12 mouse cellular contexts compared by ENCODE assay signal in genomic region chr3:60320213-60320936, GRCm38 (mm10).
DNase-seq lines count a peak whose midpoint lies in the region; ATAC-seq and TF ChIP-seq lines count a peak whose summit lies in the region.
"Had no signal": no experiment of that assay in that cellular context is flagged by ENCODE, and none has a peak within 500 bp of the region (broad histone marks: within the 10 kb centered on the region; RNA-seq: fewer than 3 reads in every experiment).

No protein-coding gene starts in this region.

- peak; percentile 48 for TF ChIP-seq CTCF in intestine, postnatal 0 days (IDR thresholded peaks at IDR 0.05; ENCODE audit: low read depth)

- no peaks in the 10 kb centered on the region for H3K27me3 ChIP-seq in kidney, embryonic 14.5 days (ENCODE audit: control insufficient read depth, insufficient read depth, low read length)
- H3K27me3 ChIP-seq in intestine, postnatal 0 days (replicated peaks; ENCODE audit: control insufficient read depth, insufficient read depth, low read length), result no peaks in the 10 kb centered on the region
- H3K27me3 ChIP-seq in midbrain, embryonic 10.5 days (ENCODE audit: low read depth, poor library complexity, severe bottlenecking), result no peaks in the 10 kb centered on the region
- H3K27me3 ChIP-seq: stomach, embryonic 15.5 days had no signal

- H3K9me3 ChIP-seq in kidney, embryonic 14.5 days (ENCODE audit: control insufficient read depth, low read length), result no peaks in the 10 kb centered on the region
- H3K9me3 ChIP-seq in intestine, postnatal 0 days (ENCODE audit: control insufficient read depth), result no peaks in the 10 kb centered on the region
- no peaks in the 10 kb centered on the region for H3K9me3 ChIP-seq in midbrain, embryonic 10.5 days (replicated peaks)
- H3K9me3 ChIP-seq: embryonic facial prominence, embryonic 10.5 days; stomach, embryonic 15.5 days had no signal

- H3K9ac ChIP-seq in kidney, embryonic 14.5 days (ENCODE audit: low read depth, low read length), result no peak overlapping the region
- H3K9ac ChIP-seq in intestine, postnatal 0 days (ENCODE audit: low read depth, low read length), result no peak overlapping the region
- H3K9ac ChIP-seq: stomach, embryonic 15.5 days had no signal

- H3K4me3 ChIP-seq in kidney, embryonic 14.5 days (ENCODE audit: low read length), result no peak overlapping the region
- no peak overlapping the region for H3K4me3 ChIP-seq in intestine, postnatal 0 days (ENCODE audit: low read depth, low read length)
- H3K4me3 ChIP-seq in midbrain, embryonic 10.5 days, result no peak overlapping the region
- H3K4me3 ChIP-seq: embryonic facial prominence, embryonic 10.5 days; stomach, embryonic 15.5 days had no signal

- peak; percentile 9 for DNase-seq in kidney, adult 9 months
- peak; percentile 20 to 27 for DNase-seq in monocyte, adult 2 months (ENCODE audit: low read depth in 1 of 2, low spot score in 2 of 2)
- peak; percentile 52 to 56 for DNase-seq in thymus, postnatal 36 days
- DNase-seq in midbrain, embryonic 10.5 days (ENCODE audit: low spot score), result no peak
- no peak for DNase-seq in right cerebral cortex, adult 2 months (ENCODE audit: low spot score in 2 of 2)
- DNase-seq in frontal cortex, postnatal 25 days (ENCODE audit: low spot score in 2 of 2), result no peak
- DNase-seq: layer of hippocampus, postnatal 36 days; midbrain, embryonic 14.5 days had no signal

- no peaks in the 10 kb centered on the region for H3K36me3 ChIP-seq in kidney, embryonic 14.5 days (ENCODE audit: control insufficient read depth, insufficient read depth, low read length)
- H3K36me3 ChIP-seq in intestine, postnatal 0 days (ENCODE audit: control insufficient read depth, insufficient read depth), result no peaks in the 10 kb centered on the region
- H3K36me3 ChIP-seq in midbrain, embryonic 10.5 days, result no peaks in the 10 kb centered on the region
- H3K36me3 ChIP-seq: embryonic facial prominence, embryonic 10.5 days; stomach, embryonic 15.5 days had no signal

- no peaks in the 10 kb centered on the region for H3K4me1 ChIP-seq in kidney, embryonic 14.5 days (ENCODE audit: control insufficient read depth, insufficient read depth, low read length)
- H3K4me1 ChIP-seq in intestine, postnatal 0 days (replicated peaks; ENCODE audit: control insufficient read depth, insufficient read depth, low read length), result no peaks in the 10 kb centered on the region
- H3K4me1 ChIP-seq in midbrain, embryonic 10.5 days, result no peaks in the 10 kb centered on the region
- H3K4me1 ChIP-seq: embryonic facial prominence, embryonic 10.5 days; stomach, embryonic 15.5 days had no signal

- 43% methylated on average over 1 of the region's 1 CpGs for WGBS in kidney, embryonic 14.5 days
- 38% methylated on average over 1 of the region's 1 CpGs for WGBS in intestine, postnatal 0 days
- WGBS in midbrain, embryonic 10.5 days, result 51% methylated on average over 1 of the region's 1 CpGs

- no peak overlapping the region for H3K27ac ChIP-seq in kidney, embryonic 14.5 days (ENCODE audit: low read depth, low read length)
- H3K27ac ChIP-seq in intestine, postnatal 0 days (ENCODE audit: low read depth, low read length), result no peak overlapping the region
- no peak overlapping the region for H3K27ac ChIP-seq in midbrain, embryonic 10.5 days (replicated peaks)
- H3K27ac ChIP-seq: embryonic facial prominence, embryonic 10.5 days; stomach, embryonic 15.5 days had no signal

- no peak for ATAC-seq in kidney, embryonic 14.5 days (ENCODE audit: low FRiP score, low TSS enrichment)
- ATAC-seq in intestine, postnatal 0 days, result no peak

- no peak overlapping the region for H3K4me2 ChIP-seq in kidney, embryonic 14.5 days (replicated peaks; ENCODE audit: low read depth, low read length)
- H3K4me2 ChIP-seq in intestine, postnatal 0 days (replicated peaks; ENCODE audit: low read depth), result no peak overlapping the region
- H3K4me2 ChIP-seq: stomach, embryonic 15.5 days had no signal

Comparison
In these comparisons a context has a peak if more than half of its experiments do, and no peak if none do; other contexts are left out.
1. DNase-seq: peak in kidney, adult 9 months (single experiment), monocyte, adult 2 months (2 of 2) and thymus, postnatal 36 days (2 of 2); none in midbrain, embryonic 10.5 days (single experiment), right cerebral cortex, adult 2 months (0 of 2) and frontal cortex, postnatal 25 days (0 of 2).